Mouse (Mus musculus): ENCODE results near the gene Etl4. TPM values are rescaled to one million over a fixed set of nuclear protein-coding genes. Genes with fewer than 3 reads are reported as not detected.

Gene Etl4
- total and polyA plus RNA-seq, 2 experiments from 2014 or later = 4.8 to 10.9 TPM

DNA sequence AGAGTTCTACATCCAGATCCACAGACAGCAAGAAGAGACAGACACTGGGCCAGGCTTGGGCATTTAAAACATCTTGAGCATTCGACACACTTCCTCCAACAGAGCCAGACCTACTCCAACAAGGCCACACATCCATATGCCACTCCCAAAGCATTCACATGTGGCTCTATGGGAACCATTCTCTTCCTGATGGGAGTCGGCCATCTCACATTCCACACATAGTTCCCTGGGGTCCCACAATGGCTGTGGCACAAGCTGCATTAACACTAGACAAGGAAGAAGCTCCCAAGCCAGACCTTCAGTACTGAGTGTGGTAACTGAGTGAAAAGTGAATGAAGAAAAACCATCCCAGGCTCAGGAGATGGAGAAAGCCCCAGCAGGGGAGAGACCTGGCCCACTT, 584.2 kb downstream of the Etl4 start:
- no peak overlapping the region for H3K4me2 ChIP-seq (ENCODE audit: low read depth, low read length, poor library complexity, severe bottlenecking)
- no peaks in the 10 kb centered on the region for H3K36me3 ChIP-seq (ENCODE audit: insufficient read depth, low read length)
- ATAC-seq (ENCODE audit: low FRiP score) (no peak), DNase-seq (ENCODE audit: low spot score) (no peak)
- no peak overlapping the region for H3K27ac ChIP-seq (ENCODE audit: low read depth, low read length)
- no peak for TF ChIP-seq CTCF (IDR thresholded peaks at IDR 0.05)
- H3K9me3 ChIP-seq (ENCODE audit: low read length) = no peaks in the 10 kb centered on the region
- H3K27me3 ChIP-seq (ENCODE audit: insufficient read depth, low read length) = no peaks in the 10 kb centered on the region
- H3K4me1 ChIP-seq (ENCODE audit: insufficient read depth, low read length) = no peaks in the 10 kb centered on the region
- H3K9ac ChIP-seq (replicated peaks; ENCODE audit: low read length, poor library complexity, severe bottlenecking) = no peak overlapping the region
- WGBS = 85% methylated on average over 2 of the region's 2 CpGs
- H3K4me3 ChIP-seq (ENCODE audit: low read depth, low read length) = no peak overlapping the region

DNA sequence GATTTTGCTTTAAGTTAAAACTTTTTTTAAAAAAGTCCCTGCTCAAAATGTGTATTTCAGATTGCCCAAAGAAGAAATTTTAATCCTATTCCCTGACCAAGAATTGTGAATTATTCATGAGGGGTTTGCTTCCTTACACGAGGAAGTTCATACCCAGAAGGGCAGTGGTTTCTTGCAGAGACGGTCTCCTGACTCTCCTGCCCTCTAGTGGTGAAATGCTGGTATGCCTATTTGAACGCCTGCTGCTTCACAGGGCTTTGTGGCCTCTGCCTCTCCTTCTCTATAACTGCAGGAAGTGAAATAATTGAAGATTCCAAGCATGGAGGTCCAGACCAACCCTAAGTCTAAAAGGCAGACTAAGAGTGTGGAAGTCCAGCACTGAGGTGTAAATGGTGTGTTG, 585.1 kb downstream of the Etl4 start:
- Histone ChIP-seq H3K4me1 (ENCODE audit: insufficient read depth, low read length) (no peaks in the 10 kb centered on the region), H3K4me2 (ENCODE audit: low read depth, low read length, poor library complexity, severe bottlenecking) (no peak overlapping the region), H3K36me3 (ENCODE audit: insufficient read depth, low read length) (no peaks in the 10 kb centered on the region), H3K27me3 (ENCODE audit: insufficient read depth, low read length) (no peaks in the 10 kb centered on the region), H3K9me3 (ENCODE audit: low read length) (no peaks in the 10 kb centered on the region), H3K27ac (ENCODE audit: low read depth, low read length) (no peak overlapping the region), H3K9ac (replicated peaks; ENCODE audit: low read length, poor library complexity, severe bottlenecking) (no peak overlapping the region), H3K4me3 (ENCODE audit: low read depth, low read length) (no peak overlapping the region)
- ATAC-seq (ENCODE audit: low FRiP score) (peak; percentile 56; the same call in 1 of the 2 replicates), DNase-seq (ENCODE audit: low spot score) (peak; percentile 75)
- TF ChIP-seq CTCF (IDR thresholded peaks at IDR 0.05) = peak; percentile 88
- 11% methylated on average over 3 of the region's 3 CpGs for WGBS

DNA sequence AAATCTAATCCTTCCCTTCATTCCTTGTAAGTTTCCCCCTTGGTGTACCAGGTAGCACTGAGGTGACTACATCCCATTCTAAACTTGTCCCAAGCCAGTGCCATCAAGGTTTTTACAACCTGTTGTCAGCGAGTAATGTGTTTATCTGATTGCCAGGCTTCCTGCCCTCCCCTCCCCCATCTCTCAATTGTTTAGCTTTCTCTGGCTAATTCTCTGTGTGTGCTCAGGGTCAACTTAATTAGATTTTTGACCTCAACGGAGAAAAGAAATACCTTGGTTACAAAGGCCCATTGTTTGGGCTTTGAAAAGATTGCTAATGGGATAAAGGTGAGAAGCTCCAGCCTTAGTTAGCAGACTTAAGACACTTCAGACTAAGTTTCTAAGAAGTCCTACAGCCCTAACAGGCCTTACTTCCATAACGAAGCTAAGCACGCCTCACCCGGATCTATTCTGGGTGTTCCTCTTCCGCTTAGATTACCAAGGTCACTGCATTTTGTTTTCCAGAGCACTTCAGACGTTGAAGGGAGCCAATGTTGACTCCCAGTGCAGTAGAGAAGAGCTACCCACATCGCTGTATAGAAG, 586.7 kb downstream of the Etl4 start:
- 39% methylated on average over 8 of the region's 8 CpGs for WGBS
- no peak overlapping the region for H3K4me2 ChIP-seq (ENCODE audit: low read depth, low read length, poor library complexity, severe bottlenecking)
- H3K9ac ChIP-seq (replicated peaks; ENCODE audit: low read length, poor library complexity, severe bottlenecking) = no peak overlapping the region
- no peak overlapping the region for H3K27ac ChIP-seq (ENCODE audit: low read depth, low read length)
- no peaks in the 10 kb centered on the region for H3K27me3 ChIP-seq (ENCODE audit: insufficient read depth, low read length)
- no peak for TF ChIP-seq CTCF (IDR thresholded peaks at IDR 0.05)
- H3K4me1 ChIP-seq (ENCODE audit: insufficient read depth, low read length) = no peaks in the 10 kb centered on the region
- no peaks in the 10 kb centered on the region for H3K36me3 ChIP-seq (ENCODE audit: insufficient read depth, low read length)
- ATAC-seq (ENCODE audit: low FRiP score) (no peak), DNase-seq (ENCODE audit: low spot score) (no peak)
- H3K9me3 ChIP-seq (ENCODE audit: low read length) = no peaks in the 10 kb centered on the region
- no peak overlapping the region for H3K4me3 ChIP-seq (ENCODE audit: low read depth, low read length)

DNA sequence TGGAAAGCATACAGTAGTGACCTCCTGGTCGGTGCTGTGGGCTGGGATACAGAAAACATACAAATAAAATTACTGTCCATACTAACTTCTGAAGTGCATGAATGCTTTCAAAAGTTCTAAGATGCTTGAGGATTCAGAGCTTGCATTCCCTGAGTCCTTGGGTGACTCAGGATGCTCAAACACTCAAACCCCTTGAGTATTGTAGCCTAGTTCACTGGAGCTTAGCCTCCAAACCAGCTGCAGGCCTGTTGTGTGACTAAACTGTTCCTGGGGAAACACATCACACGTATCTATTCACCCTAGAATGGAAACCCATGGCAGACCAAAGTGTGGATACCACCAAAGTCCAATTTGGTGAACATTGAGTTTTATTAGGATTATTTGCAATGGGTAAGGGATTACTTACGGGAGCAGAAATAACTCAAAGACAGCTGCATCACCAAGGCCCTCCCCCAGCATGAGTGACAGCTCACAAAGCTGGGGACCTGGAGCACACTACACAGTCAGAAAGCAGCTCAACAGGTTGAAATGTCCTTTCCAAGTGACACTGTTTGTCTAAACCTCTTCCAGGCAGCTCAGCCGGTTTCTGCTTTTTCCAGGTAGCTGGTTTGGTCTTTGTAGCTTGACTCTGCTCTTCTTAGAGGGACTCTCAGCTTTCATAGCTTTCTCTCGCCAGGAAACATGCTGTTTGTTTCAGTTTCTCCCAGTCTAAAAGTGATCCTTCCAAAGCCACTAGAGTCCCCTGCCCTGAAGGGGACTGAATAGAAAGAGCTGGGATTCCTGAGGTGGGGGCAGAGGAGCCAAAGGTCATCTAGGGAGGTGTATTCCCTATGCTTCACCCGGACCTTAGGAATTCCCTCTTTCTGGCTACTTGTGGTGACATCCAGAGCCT, 598.5 kb downstream of the Etl4 start:
- no peaks in the 10 kb centered on the region for H3K27me3 ChIP-seq (ENCODE audit: insufficient read depth, low read length)
- no peaks in the 10 kb centered on the region for H3K36me3 ChIP-seq (ENCODE audit: insufficient read depth, low read length)
- no peaks in the 10 kb centered on the region for H3K4me1 ChIP-seq (ENCODE audit: insufficient read depth, low read length)
- H3K4me2 ChIP-seq (ENCODE audit: low read depth, low read length, poor library complexity, severe bottlenecking) = no peak overlapping the region
- DNase-seq (ENCODE audit: low spot score) (no peak), ATAC-seq (ENCODE audit: low FRiP score) (no peak)
- no peak overlapping the region for H3K4me3 ChIP-seq (ENCODE audit: low read depth, low read length)
- 66% methylated on average over 6 of the region's 6 CpGs for WGBS
- no peak for TF ChIP-seq CTCF (IDR thresholded peaks at IDR 0.05)
- H3K27ac ChIP-seq (ENCODE audit: low read depth, low read length) = no peak overlapping the region
- H3K9ac ChIP-seq (replicated peaks; ENCODE audit: low read length, poor library complexity, severe bottlenecking) = no peak overlapping the region
- no peaks in the 10 kb centered on the region for H3K9me3 ChIP-seq (ENCODE audit: low read length)

DNA sequence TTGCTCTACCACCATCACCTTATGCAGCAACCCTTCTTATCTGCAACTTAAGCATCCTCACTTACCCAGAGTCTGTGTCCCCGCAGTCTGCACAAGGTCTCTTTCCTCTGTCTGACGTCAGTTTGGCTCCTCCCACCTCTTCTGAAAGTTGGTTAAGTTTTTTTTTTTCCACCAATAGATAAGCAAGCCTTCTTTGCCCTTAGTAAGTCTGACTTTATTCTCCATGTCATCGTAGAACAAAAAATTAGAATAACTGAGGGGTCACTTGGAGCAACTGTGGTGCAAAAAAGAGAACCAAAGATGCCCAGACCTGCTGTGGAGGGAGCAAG, 599.1 kb downstream of the Etl4 start:
- ATAC-seq (ENCODE audit: low FRiP score) = no peak
- Histone ChIP-seq H3K27ac (ENCODE audit: low read depth, low read length) (no peak overlapping the region), H3K4me1 (ENCODE audit: insufficient read depth, low read length) (no peaks in the 10 kb centered on the region), H3K9me3 (ENCODE audit: low read length) (no peaks in the 10 kb centered on the region), H3K36me3 (ENCODE audit: insufficient read depth, low read length) (no peaks in the 10 kb centered on the region), H3K9ac (replicated peaks; ENCODE audit: low read length, poor library complexity, severe bottlenecking) (no peak overlapping the region), H3K4me3 (ENCODE audit: low read depth, low read length) (no peak overlapping the region), H3K4me2 (ENCODE audit: low read depth, low read length, poor library complexity, severe bottlenecking) (no peak overlapping the region), H3K27me3 (ENCODE audit: insufficient read depth, low read length) (no peaks in the 10 kb centered on the region)
- TF ChIP-seq CTCF (IDR thresholded peaks at IDR 0.05) = no peak
- 77% methylated on average over 3 of the region's 3 CpGs for WGBS
- no peak for DNase-seq (ENCODE audit: low spot score)

DNA sequence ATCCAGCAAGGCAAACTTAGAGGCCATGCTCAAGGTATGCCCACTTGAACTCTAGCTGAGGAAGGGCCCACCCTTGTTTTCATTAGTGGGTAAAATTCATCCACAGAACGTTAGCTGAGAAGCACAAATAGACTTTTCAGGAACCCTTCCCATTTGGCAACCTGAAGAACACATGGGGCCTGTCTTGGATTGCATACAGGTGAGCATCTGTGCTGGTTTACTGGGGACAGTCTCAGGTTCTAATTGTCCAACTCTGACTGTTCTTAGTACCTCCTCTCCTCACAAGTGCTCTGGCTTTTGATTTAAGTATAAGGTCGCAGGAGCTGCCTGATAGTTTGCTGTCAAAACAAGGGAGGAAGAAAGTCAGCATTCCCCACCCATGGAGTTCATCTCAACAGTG, 600.5 kb downstream of the Etl4 start:
- H3K9me3 ChIP-seq (ENCODE audit: low read length) = no peaks in the 10 kb centered on the region
- 74% methylated on average over 2 of the region's 2 CpGs for WGBS
- no peaks in the 10 kb centered on the region for H3K27me3 ChIP-seq (ENCODE audit: insufficient read depth, low read length)
- no peak overlapping the region for H3K27ac ChIP-seq (ENCODE audit: low read depth, low read length)
- ATAC-seq (ENCODE audit: low FRiP score) = no peak
- H3K9ac ChIP-seq (replicated peaks; ENCODE audit: low read length, poor library complexity, severe bottlenecking) = no peak overlapping the region
- TF ChIP-seq CTCF (IDR thresholded peaks at IDR 0.05) = no peak
- H3K4me1 ChIP-seq (ENCODE audit: insufficient read depth, low read length) = no peaks in the 10 kb centered on the region
- no peaks in the 10 kb centered on the region for H3K36me3 ChIP-seq (ENCODE audit: insufficient read depth, low read length)
- H3K4me2 ChIP-seq (ENCODE audit: low read depth, low read length, poor library complexity, severe bottlenecking) = no peak overlapping the region
- DNase-seq (ENCODE audit: low spot score) = no peak
- no peak overlapping the region for H3K4me3 ChIP-seq (ENCODE audit: low read depth, low read length)

Measured in midbrain, postnatal 0 days (tissue).